Mouse (Mus musculus): Measurements from ENCODE around the gene Sox8. TPM values are rescaled to one million over a fixed set of nuclear protein-coding genes. Genes with fewer than 3 reads are reported as not detected.
A peak's percentile ranks its signal among the peaks of the same experiment; 100 is the strongest.

The Sox8 gene
- 13.1 and 13.7 TPM in 2 replicates for polyA plus RNA-seq (2015; fragmentation: Nextera tagmentation; extraction: Ambion mirVana)

DNA sequence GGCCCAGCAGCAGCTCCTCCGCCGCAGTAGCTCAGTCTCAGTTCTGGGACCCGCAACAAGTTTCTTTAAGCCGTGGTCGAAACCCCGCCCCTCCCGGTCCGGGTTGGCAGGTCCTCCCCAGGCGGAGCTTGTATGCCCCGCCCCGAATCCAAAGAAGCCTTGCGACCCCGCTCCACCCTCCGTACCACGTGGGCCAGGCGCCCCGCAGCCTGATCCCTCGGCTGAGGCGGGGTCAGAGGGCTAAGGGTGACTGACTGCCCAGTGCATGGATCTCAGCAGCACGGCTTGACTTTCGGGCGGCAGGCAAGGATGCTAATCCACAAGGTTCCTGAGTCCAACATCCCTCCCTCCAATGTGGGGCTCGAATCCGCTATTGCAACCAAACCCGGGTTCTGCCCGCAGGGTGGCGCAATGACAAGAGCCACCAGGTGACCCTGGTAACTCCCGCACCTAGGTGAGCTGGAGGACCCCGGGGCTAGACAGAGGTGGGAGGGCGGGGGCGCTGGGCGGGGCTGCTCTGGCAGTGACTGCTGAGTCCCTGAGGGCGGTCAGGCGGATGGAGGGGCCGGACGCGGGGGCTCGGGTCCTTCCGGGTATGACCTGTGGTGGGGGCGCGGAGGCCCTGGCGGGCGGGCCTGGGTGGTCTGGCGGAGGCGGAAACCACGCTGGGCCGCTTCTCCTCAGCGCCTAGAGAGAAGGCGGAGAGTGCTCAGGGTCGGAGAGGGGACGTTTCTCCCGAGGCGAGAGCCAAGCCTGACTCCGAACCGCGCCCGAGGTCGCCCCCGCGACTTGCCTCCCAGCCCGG is at the start of gene Sox8:
Sox8 (minus strand) TSS at position 39 of the 805 bp plus-strand sequence.
- 1% methylated on average over 61 of the region's 61 CpGs for WGBS
- Histone ChIP-seq H3K27ac (replicated peaks) (no peak within 1 kb of the TSS), H3K4me2 (replicated peaks) (peak within 1 kb of the TSS; percentile 93), H3K9ac (peak within 1 kb of the TSS; percentile 26), H3K4me3 (replicated peaks) (peak within 1 kb of the TSS; percentile 54), H3K36me3 (no peaks in the 10 kb centered on the region), H3K27me3 (peaks cover 36% of the 10 kb centered on the region), H3K4me1 (peaks cover 43% of the 10 kb centered on the region), H3K9me3 (replicated peaks) (no peaks in the 10 kb centered on the region)
- ATAC-seq (ENCODE audit: insufficient number of reproducible peaks, low FRiP score, low TSS enrichment, low read depth): peak; percentile 78

DNA sequence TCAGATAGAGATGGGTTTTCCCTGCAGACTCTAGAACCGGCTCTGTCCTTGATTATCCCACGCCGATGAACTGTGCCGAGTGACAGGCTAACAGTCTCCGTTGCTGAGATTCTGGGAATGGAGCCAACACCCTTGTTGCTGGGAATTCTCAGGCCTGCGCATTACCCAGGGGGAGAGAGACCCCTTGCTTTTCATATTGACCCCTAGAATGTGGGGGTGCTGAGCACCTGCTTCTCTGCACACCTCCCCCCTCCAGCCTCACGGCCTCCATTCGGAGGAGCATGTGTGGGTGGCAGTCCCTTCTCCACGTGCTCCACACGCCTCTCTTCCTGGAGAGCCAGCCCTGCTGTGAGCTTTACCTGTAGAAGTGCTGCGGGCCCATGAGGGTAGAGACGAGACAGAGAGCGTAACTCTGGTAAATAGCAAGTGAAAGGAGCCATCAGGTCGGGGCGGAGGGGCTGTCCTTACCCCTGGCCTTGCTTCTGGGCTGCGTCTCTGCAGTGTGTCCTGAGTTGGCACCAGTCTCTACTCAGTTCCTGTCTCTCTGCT is 48.1 kb upstream of the Sox8 start:
- Histone ChIP-seq H3K4me3 (replicated peaks) (no peak overlapping the region), H3K9me3 (replicated peaks) (no peaks in the 10 kb centered on the region), H3K4me2 (replicated peaks) (no peak overlapping the region), H3K36me3 (peaks cover 22% of the 10 kb centered on the region; the same call in 1 of the 2 replicates), H3K9ac (no peak overlapping the region), H3K4me1 (peaks cover 17% of the 10 kb centered on the region), H3K27ac (replicated peaks) (no peak overlapping the region), H3K27me3 (no peaks in the 10 kb centered on the region)
- peak; percentile 58; the same call in 1 of the 2 replicates for ATAC-seq (ENCODE audit: insufficient number of reproducible peaks, low FRiP score, low TSS enrichment, low read depth)
- WGBS: 33% methylated on average over 16 of the region's 16 CpGs

DNA sequence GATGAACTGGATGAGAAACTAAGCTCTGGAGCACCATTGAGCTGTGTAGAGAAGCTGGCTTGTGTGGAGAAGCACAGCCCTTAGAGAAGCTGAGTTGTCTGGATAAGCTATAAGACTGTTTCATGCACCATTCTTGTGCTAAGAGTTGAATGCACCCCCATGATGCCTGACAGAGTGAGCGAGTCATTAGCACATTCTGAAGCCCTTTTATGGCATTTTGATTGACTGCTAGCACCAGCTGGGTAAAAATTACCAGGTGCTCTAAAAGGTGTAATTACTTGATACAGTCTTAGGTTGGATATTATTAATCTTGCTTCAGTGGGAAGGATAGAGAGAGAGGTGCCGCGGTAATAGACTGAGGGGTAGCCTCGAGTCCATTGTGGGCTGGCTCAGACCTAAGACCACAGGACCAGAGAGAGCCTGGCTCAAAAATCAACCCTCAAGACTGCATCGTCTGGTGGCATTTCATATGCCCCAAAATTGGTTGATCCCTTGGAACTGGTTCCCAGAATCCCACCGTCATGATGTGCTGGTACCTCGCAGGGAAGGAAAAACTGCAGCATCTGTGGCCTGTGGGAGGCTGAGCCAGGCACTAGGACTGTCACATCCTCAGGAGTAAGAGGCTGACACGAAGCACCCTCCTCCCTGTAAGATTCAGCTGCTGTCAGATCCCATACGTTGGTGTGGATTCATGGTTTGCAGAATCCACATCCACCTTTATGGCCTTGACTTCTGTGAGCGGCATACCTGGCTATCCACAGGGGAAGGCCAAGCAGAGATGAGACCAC is 44.4 kb upstream of the Sox8 start:
- ATAC-seq (ENCODE audit: insufficient number of reproducible peaks, low FRiP score, low TSS enrichment, low read depth): no peak
- Histone ChIP-seq H3K4me3 (replicated peaks) (no peak overlapping the region), H3K27me3 (no peaks in the 10 kb centered on the region), H3K36me3 (peaks cover 28% of the 10 kb centered on the region), H3K4me2 (replicated peaks) (no peak overlapping the region), H3K4me1 (peaks cover 25% of the 10 kb centered on the region), H3K27ac (replicated peaks) (no peak overlapping the region), H3K9me3 (replicated peaks) (no peaks in the 10 kb centered on the region), H3K9ac (no peak overlapping the region)
- 87% methylated on average over 10 of the region's 10 CpGs for WGBS

- Histone ChIP-seq H3K9me3 (replicated peaks) (no peaks in the 10 kb centered on the region), H3K36me3 (peaks cover 28% of the 10 kb centered on the region), H3K4me3 (replicated peaks) (no peak overlapping the region), H3K27me3 (no peaks in the 10 kb centered on the region), H3K9ac (no peak overlapping the region), H3K27ac (replicated peaks) (no peak overlapping the region), H3K4me2 (replicated peaks) (no peak overlapping the region), H3K4me1 (peaks cover 23% of the 10 kb centered on the region)
- WGBS: 94% methylated on average over 6 of the region's 6 CpGs
- ATAC-seq (ENCODE audit: insufficient number of reproducible peaks, low FRiP score, low TSS enrichment, low read depth): no peak
Measured at GRCm38 (mm10) chr17:25613323-25613722, 42.8 kb upstream of the Sox8 start.

GRCm38 (mm10) chr17:25612537-25612936 is 42.1 kb upstream of the Sox8 start:
- no peak overlapping the region for H3K4me2 ChIP-seq (replicated peaks)
- no peaks in the 10 kb centered on the region for H3K9me3 ChIP-seq (replicated peaks)
- H3K4me1 ChIP-seq: peaks cover 22% of the 10 kb centered on the region
- no peaks in the 10 kb centered on the region for H3K27me3 ChIP-seq
- WGBS: 84% methylated on average over 9 of the region's 9 CpGs
- no peak overlapping the region for H3K9ac ChIP-seq
- no peak for ATAC-seq (ENCODE audit: insufficient number of reproducible peaks, low FRiP score, low TSS enrichment, low read depth)
- H3K36me3 ChIP-seq: peaks cover 28% of the 10 kb centered on the region
- H3K27ac ChIP-seq (replicated peaks): no peak overlapping the region
- H3K4me3 ChIP-seq (replicated peaks): no peak overlapping the region

DNA sequence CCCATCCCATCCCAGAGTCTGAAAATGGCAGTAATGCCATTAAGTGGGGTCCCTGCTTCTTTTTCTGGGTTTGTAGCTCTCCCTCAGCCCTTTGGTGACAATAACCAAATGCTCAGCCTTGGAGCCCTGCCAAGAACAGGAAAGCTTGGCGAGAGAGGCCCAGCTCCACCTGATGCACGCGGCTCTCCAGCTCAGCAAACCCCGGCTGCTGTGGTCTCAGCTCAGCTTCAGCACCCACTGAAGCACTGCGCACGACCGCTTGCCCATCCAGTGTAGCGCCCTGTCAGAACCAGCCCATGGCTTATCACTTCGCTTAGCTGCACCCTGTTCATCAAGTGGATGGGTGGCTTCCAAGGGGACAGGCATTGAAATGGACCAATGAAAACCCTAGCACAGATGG is 39.7 kb upstream of the Sox8 start:
- H3K9me3 ChIP-seq (replicated peaks): no peaks in the 10 kb centered on the region
- no peak overlapping the region for H3K9ac ChIP-seq
- no peak for ATAC-seq (ENCODE audit: insufficient number of reproducible peaks, low FRiP score, low TSS enrichment, low read depth)
- H3K27ac ChIP-seq (replicated peaks): no peak overlapping the region
- WGBS: 44% methylated on average over 9 of the region's 9 CpGs
- peaks cover 22% of the 10 kb centered on the region for H3K4me1 ChIP-seq
- H3K4me2 ChIP-seq (replicated peaks): no peak overlapping the region
- H3K36me3 ChIP-seq: peaks cover 21% of the 10 kb centered on the region
- no peak overlapping the region for H3K4me3 ChIP-seq (replicated peaks)
- no peaks in the 10 kb centered on the region for H3K27me3 ChIP-seq

DNA sequence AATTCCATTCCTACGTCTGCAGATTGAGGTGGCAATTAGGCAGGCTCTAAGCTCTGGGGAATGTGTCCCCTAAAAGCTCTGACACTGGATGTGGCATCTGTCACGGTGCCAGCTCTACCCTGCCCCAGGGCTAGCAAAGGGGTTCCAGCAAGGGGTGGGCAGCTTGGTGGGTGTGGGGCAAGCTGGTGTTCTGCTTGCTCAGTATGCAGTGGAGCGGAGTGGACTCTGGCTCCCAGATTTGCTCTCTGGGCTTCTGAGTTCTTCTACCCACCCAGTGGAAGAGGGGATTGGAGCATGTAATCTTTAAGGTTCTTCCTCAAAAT is 39.0 kb upstream of the Sox8 start:
- Histone ChIP-seq H3K4me1 (peaks cover 25% of the 10 kb centered on the region), H3K27me3 (no peaks in the 10 kb centered on the region), H3K9ac (no peak overlapping the region), H3K27ac (replicated peaks) (no peak overlapping the region), H3K36me3 (peaks cover 16% of the 10 kb centered on the region), H3K4me3 (replicated peaks) (no peak overlapping the region), H3K9me3 (replicated peaks) (no peaks in the 10 kb centered on the region), H3K4me2 (replicated peaks) (no peak overlapping the region)
- 58% methylated on average over 3 of the region's 3 CpGs for WGBS
- no peak for ATAC-seq (ENCODE audit: insufficient number of reproducible peaks, low FRiP score, low TSS enrichment, low read depth)

DNA sequence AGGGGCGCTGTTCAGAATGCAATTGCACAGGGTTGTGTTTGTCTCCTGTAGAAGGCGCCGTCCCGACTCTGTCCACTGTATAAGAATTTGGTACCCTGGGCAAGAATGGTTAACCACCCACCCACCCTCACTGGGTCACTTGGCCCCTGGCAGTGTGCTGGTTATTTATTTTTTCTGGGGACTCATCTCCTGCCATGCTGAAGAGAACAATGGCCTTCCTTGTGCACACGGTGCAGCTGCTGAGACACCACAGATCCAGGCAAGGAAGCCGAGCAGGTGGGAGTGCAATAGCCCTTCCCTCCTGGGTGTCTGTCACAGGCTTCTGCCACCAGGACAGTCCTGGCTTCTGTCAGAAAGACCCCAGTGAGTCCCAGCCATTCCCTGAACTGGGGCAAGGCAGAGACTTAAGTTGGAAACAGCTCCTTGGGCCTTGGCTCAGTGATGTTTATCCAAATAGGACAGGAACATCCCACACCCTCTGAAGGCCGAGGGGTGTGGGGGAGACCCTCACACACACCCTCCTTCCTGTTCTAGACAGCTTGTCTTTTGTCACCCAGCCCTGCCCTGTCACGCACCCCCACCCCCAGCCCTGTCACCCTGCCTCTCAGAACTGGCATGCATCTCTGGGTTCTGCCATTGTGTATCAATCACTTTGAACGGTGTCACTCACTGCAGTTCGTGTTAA is 38.5 kb upstream of the Sox8 start:
- no peak for ATAC-seq (ENCODE audit: insufficient number of reproducible peaks, low FRiP score, low TSS enrichment, low read depth)
- WGBS: 49% methylated on average over 10 of the region's 10 CpGs
- Histone ChIP-seq H3K9me3 (replicated peaks) (no peaks in the 10 kb centered on the region), H3K4me2 (replicated peaks) (no peak overlapping the region), H3K27me3 (no peaks in the 10 kb centered on the region), H3K27ac (replicated peaks) (0 out of 2 replicates have a peak overlapping the region, but pooled peaks have one; percentile 7), H3K36me3 (peaks cover 14% of the 10 kb centered on the region), H3K4me1 (peaks cover 25% of the 10 kb centered on the region), H3K9ac (no peak overlapping the region), H3K4me3 (replicated peaks) (no peak overlapping the region)

DNA sequence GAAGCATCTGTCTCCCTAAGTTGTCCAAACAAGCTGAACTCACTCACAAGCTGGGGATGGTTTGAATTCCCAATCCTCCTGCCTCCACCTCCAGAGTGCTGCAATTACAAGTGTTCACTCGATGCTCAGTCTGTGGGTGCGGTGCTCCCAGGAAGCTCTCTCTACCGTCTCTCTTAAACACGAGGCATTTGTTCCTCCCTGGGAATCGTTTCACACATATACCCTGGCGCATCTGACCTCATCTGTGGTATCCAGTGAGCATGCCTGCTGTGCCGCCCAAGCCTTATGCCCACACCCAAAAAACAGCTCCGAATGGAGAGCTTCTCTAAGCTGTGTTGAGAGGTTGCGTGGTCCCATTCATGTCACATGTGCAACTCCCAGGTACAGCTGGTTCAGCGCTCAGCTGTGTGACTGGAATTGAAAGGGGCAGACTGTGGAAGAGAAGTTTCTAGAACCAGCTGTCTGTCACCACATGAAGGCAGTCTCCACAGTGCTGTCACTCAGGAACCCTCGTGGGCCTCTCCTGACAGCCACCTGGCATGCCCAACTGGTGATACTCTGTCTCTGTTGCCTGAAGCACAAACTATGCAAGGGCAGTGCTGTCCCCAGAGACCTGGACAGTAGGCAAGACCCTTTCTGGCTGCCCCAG is 37.8 kb upstream of the Sox8 start:
- Histone ChIP-seq H3K27ac (replicated peaks) (0 out of 2 replicates have a peak overlapping the region, but pooled peaks have one; percentile 7), H3K9ac (no peak overlapping the region), H3K4me1 (peaks cover 25% of the 10 kb centered on the region), H3K27me3 (no peaks in the 10 kb centered on the region), H3K9me3 (replicated peaks) (no peaks in the 10 kb centered on the region), H3K4me2 (replicated peaks) (no peak overlapping the region), H3K36me3 (peaks cover 7% of the 10 kb centered on the region), H3K4me3 (replicated peaks) (no peak overlapping the region)
- 71% methylated on average over 11 of the region's 11 CpGs for WGBS
- ATAC-seq (ENCODE audit: insufficient number of reproducible peaks, low FRiP score, low TSS enrichment, low read depth): no peak

- no peaks in the 10 kb centered on the region for H3K9me3 ChIP-seq (replicated peaks)
- H3K4me2 ChIP-seq (replicated peaks): no peak overlapping the region
- no peak overlapping the region for H3K27ac ChIP-seq (replicated peaks)
- 0 out of 2 replicates have a peak, but pooled peaks cover 1% of the 10 kb centered on the region for H3K36me3 ChIP-seq
- H3K4me1 ChIP-seq: peaks cover 10% of the 10 kb centered on the region
- 33% methylated on average over 5 of the region's 5 CpGs for WGBS
- no peaks in the 10 kb centered on the region for H3K27me3 ChIP-seq
- ATAC-seq (ENCODE audit: insufficient number of reproducible peaks, low FRiP score, low TSS enrichment, low read depth): no peak
- no peak overlapping the region for H3K9ac ChIP-seq
- no peak overlapping the region for H3K4me3 ChIP-seq (replicated peaks)
Measured at GRCm38 (mm10) chr17:25604234-25604633, 33.7 kb upstream of the Sox8 start.
